Mouse (Mus musculus) lung, embryonic 15.5 days (tissue): ENCODE measurements around the gene Slco3a1. TPM values are rescaled to one million over a fixed set of nuclear protein-coding genes. Genes with fewer than 3 reads are reported as not detected.

Experiments
- ATAC-seq: fragments of 200-750 bp; cut with Nextera tagmentation; 2 replicates; pipeline ENCODE4 v1.8.0; 2017; ENCODE audit warnings: moderate number of reproducible peaks, borderline replicate concordance; ENCODE audit not compliant: low FRiP score, low TSS enrichment; ENCODE audit errors: extremely low read depth
- H3K27ac ChIP-seq: fragments of 300-500 bp; sonication (generic); 2 replicates; pipeline ENCODE4 v1.5.1; 2015; ENCODE audit warnings: moderate library complexity, mild to moderate bottlenecking, inconsistent platforms
- H3K27me3 ChIP-seq: fragments of 300-500 bp; sonication (generic); 2 replicates; pipeline ENCODE4 v1.6.1; 2015; ENCODE audit warnings: inconsistent platforms
- H3K36me3 ChIP-seq: fragments of 300-500 bp; sonication (generic); 2 replicates; pipeline ENCODE4 v1.6.1; 2015; ENCODE audit warnings: inconsistent platforms
- H3K4me1 ChIP-seq: fragments of 300-500 bp; sonication (generic); 2 replicates; pipeline ENCODE4 v1.6.1; 2015; ENCODE audit warnings: inconsistent platforms
- H3K4me2 ChIP-seq: fragments of 300-500 bp; sonication (generic); 2 replicates; pipeline ENCODE4 v1.6.1; 2015; ENCODE audit warnings: inconsistent platforms, mild to moderate bottlenecking, moderate library complexity
- H3K4me3 ChIP-seq: fragments of 300-500 bp; sonication (generic); 2 replicates; pipeline ENCODE4 v1.5.1; 2015; ENCODE audit warnings: mild to moderate bottlenecking, inconsistent platforms
- H3K9ac ChIP-seq: fragments of 300-500 bp; sonication (generic); 2 replicates; pipeline ENCODE4 v1.6.1; 2015; ENCODE audit warnings: inconsistent platforms
- H3K9me3 ChIP-seq: fragments of 300-500 bp; sonication (generic); 2 replicates; pipeline ENCODE4 v1.6.1; 2016; ENCODE audit warnings: inconsistent platforms
- WGBS: fragments of 180-500 bp; shearing (Covaris S2); methylation state at CpG from one replicate; pipeline ENCODE4 v1.1.7; 2015; 5-methylcytosine and 5-hydroxymethylcytosine counted together
- polyA plus RNA-seq: library from polyadenylated mRNA; unstranded; fragments of >200 nt; fragmentation: Nextera tagmentation; extraction: Ambion mirVana; gene quantifications from 2 replicates; pipeline ENCODE4 v1.2.1, GENCODE M21; 2015

Slco3a1 gene
- polyA plus RNA-seq, 1 experiment from 2014 or later, result 8.9 TPM

DNA sequence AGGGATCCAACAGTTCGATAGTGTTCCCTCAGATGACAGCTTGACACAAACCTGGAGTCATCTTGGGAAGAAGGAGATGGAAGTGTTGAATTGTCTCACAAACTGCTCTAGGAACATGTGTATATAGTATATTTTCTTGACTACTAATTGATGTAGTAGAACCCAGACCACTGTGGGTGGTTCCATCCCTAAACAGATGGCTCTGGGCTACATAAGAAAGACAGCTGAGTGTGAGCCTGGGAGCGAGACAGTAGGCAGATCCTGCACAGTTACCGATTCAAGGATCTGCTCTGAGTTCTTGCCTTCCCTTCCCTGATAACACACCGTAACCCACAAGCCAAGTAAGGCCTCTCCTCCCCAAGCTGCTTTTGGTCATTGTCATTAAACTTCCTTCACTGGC lies 28.6 kb downstream of the Slco3a1 start:
- Histone ChIP-seq H3K4me2 (no peak overlapping the region), H3K4me3 (no peak overlapping the region), H3K27ac (no peak overlapping the region), H3K4me1 (peaks cover 17% of the 10 kb centered on the region), H3K9me3 (no peaks in the 10 kb centered on the region), H3K27me3 (no peaks in the 10 kb centered on the region), H3K36me3 (no peaks in the 10 kb centered on the region), H3K9ac (no peak overlapping the region)
- 87% methylated on average over 4 of the region's 4 CpGs for WGBS
- no peak for ATAC-seq

- H3K27me3 ChIP-seq, result no peaks in the 10 kb centered on the region
- H3K4me3 ChIP-seq, result no peak overlapping the region
- no peak for ATAC-seq
- no peak overlapping the region for H3K9ac ChIP-seq
- no peaks in the 10 kb centered on the region for H3K9me3 ChIP-seq
- H3K4me2 ChIP-seq, result no peak overlapping the region
- H3K27ac ChIP-seq, result no peak overlapping the region
- H3K36me3 ChIP-seq, result no peaks in the 10 kb centered on the region
- 65% methylated on average over 2 of the region's 2 CpGs for WGBS
- peaks cover 17% of the 10 kb centered on the region for H3K4me1 ChIP-seq
Observed at GRCm38 (mm10) chr7:74525586-74525985, 29.0 kb downstream of the Slco3a1 start.

DNA sequence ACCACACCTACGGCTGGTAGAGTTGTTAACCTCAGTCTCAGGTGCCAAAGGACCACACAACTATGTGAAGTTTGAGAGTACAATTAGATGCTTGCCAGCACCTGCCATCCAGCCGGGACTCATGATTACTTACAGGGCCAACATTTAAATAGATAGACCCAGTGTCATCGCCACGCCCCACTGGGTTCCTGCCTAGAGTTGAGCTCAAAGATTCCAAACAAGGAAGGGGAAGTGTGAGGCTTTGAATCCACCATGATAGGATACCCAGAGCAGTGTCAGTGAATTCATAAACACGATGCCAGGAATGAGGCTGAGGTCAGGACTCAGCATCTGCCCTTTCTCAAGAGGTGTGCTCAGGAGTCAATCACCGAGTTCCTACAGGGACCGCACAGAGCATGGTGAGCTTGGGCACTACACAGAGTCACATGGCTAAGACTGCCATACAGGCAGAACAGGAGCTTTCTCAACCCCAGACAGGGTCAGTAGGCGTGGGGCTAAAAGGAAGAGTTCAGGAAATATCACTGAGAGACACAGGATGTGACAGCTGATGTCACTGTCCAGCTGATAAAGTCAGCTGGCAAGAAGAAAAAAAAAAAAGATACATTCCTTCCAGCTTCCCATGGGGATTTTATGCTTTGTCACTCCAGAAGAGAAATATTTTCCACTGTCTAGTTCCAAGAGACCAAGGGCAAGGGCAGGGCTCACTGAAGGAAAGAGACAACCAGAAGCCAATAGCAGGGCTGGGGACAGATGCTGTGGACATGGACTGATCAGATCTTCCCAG lies 30.2 kb downstream of the Slco3a1 start:
- no peaks in the 10 kb centered on the region for H3K36me3 ChIP-seq
- H3K9me3 ChIP-seq, result no peaks in the 10 kb centered on the region
- H3K27me3 ChIP-seq, result no peaks in the 10 kb centered on the region
- no peak overlapping the region for H3K4me3 ChIP-seq
- peaks cover 11% of the 10 kb centered on the region for H3K4me1 ChIP-seq
- ATAC-seq, result no peak
- H3K27ac ChIP-seq, result no peak overlapping the region
- WGBS, result 74% methylated on average over 8 of the region's 8 CpGs
- no peak overlapping the region for H3K4me2 ChIP-seq
- no peak overlapping the region for H3K9ac ChIP-seq

GRCm38 (mm10) chr7:74523086-74523485 lies 31.5 kb downstream of the Slco3a1 start:
- no peaks in the 10 kb centered on the region for H3K27me3 ChIP-seq
- no peak for ATAC-seq
- no peak overlapping the region for H3K4me3 ChIP-seq
- H3K4me2 ChIP-seq, result no peak overlapping the region
- no peak overlapping the region for H3K27ac ChIP-seq
- 77% methylated on average over 4 of the region's 4 CpGs for WGBS
- no peaks in the 10 kb centered on the region for H3K36me3 ChIP-seq
- H3K9me3 ChIP-seq, result no peaks in the 10 kb centered on the region
- no peaks in the 10 kb centered on the region for H3K4me1 ChIP-seq
- H3K9ac ChIP-seq, result no peak overlapping the region

GRCm38 (mm10) chr7:74522260-74522659 lies 32.3 kb downstream of the Slco3a1 start:
- no peak overlapping the region for H3K9ac ChIP-seq
- no peak overlapping the region for H3K27ac ChIP-seq
- no peaks in the 10 kb centered on the region for H3K27me3 ChIP-seq
- H3K4me2 ChIP-seq, result no peak overlapping the region
- H3K36me3 ChIP-seq, result no peaks in the 10 kb centered on the region
- no peak for ATAC-seq
- no peaks in the 10 kb centered on the region for H3K9me3 ChIP-seq
- WGBS, result 76% methylated on average over 4 of the region's 4 CpGs
- H3K4me3 ChIP-seq, result no peak overlapping the region
- no peaks in the 10 kb centered on the region for H3K4me1 ChIP-seq

- WGBS, result 32% methylated on average over 6 of the region's 6 CpGs
- no peak for ATAC-seq
Observed at GRCm38 (mm10) chr7:74519386-74519785, 35.2 kb downstream of the Slco3a1 start.

GRCm38 (mm10) chr7:74518776-74519175 lies 35.8 kb downstream of the Slco3a1 start:
- Histone ChIP-seq H3K9ac (no peak overlapping the region), H3K27me3 (no peaks in the 10 kb centered on the region), H3K36me3 (no peaks in the 10 kb centered on the region), H3K27ac (no peak overlapping the region), H3K4me2 (no peak overlapping the region), H3K4me3 (no peak overlapping the region), H3K9me3 (no peaks in the 10 kb centered on the region), H3K4me1 (no peaks in the 10 kb centered on the region)
- ATAC-seq, result no peak
- WGBS, result 93% methylated on average over 1 of the region's 1 CpGs

More at GRCm38 (mm10) chr7:74519386-74519785, 35.2 kb downstream of the Slco3a1 start:
- Histone ChIP-seq H3K27ac (no peak overlapping the region), H3K4me3 (no peak overlapping the region), H3K4me2 (no peak overlapping the region), H3K9me3 (no peaks in the 10 kb centered on the region), H3K4me1 (no peaks in the 10 kb centered on the region), H3K9ac (no peak overlapping the region), H3K36me3 (no peaks in the 10 kb centered on the region), H3K27me3 (no peaks in the 10 kb centered on the region)

- Histone ChIP-seq H3K27ac (no peak overlapping the region), H3K4me2 (no peak overlapping the region), H3K4me3 (no peak overlapping the region), H3K9ac (no peak overlapping the region), H3K36me3 (no peaks in the 10 kb centered on the region), H3K27me3 (no peaks in the 10 kb centered on the region), H3K4me1 (no peaks in the 10 kb centered on the region), H3K9me3 (no peaks in the 10 kb centered on the region)
- no peak for ATAC-seq
- 91% methylated on average over 5 of the region's 5 CpGs for WGBS
Observed at GRCm38 (mm10) chr7:74518255-74518654, 36.3 kb downstream of the Slco3a1 start.

DNA sequence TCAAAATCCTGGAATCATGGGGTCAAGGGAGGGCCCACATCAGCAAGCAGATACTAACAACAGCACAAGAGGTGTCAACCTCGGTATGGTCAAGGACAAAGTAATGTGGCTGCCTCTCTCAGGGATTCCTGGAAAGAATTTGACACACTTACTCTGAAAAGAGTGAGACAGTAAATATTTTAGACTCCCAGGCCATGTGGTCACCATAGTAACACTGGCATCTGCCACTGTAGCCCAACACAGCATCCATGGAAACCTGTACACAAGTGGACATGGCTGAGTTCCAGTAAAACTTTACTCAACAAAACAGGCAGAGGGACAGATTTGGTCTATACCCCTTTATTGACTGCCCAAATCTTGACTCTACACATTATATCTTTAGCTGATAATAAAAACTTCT lies 43.9 kb downstream of the Slco3a1 start:
- Histone ChIP-seq H3K27ac (no peak overlapping the region), H3K9me3 (no peaks in the 10 kb centered on the region), H3K27me3 (no peaks in the 10 kb centered on the region), H3K4me2 (no peak overlapping the region), H3K9ac (no peak overlapping the region), H3K4me3 (no peak overlapping the region), H3K36me3 (no peaks in the 10 kb centered on the region), H3K4me1 (no peaks in the 10 kb centered on the region)
- 52% methylated on average over 1 of the region's 1 CpGs for WGBS
- ATAC-seq, result no peak

DNA sequence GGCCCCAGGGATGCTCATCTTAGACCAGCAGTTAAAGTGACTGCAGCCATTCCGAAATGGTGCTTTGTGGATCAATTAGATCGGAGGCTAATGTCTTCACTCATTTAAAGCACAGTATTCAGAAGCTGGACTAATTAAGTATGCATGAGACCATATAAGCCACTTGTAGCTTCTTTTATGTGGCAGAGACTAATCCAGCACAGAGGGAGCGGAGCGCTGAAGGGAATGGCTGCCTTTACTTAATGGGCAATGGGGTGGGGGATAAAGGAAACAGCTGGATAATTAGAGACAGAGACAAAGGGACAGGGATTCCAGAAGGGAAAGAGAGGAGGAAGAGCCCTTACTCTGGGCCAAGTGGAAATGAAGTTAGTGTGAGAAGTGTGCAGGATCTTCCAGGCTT lies 46.4 kb downstream of the Slco3a1 start:
- Histone ChIP-seq H3K4me1 (no peaks in the 10 kb centered on the region), H3K4me3 (no peak overlapping the region), H3K27me3 (no peaks in the 10 kb centered on the region), H3K9ac (no peak overlapping the region), H3K27ac (no peak overlapping the region), H3K4me2 (no peak overlapping the region), H3K36me3 (no peaks in the 10 kb centered on the region), H3K9me3 (no peaks in the 10 kb centered on the region)
- ATAC-seq, result no peak
- WGBS, result 69% methylated on average over 4 of the region's 4 CpGs

GRCm38 (mm10) chr7:74506856-74507255 lies 47.7 kb downstream of the Slco3a1 start:
- Histone ChIP-seq H3K9ac (no peak overlapping the region), H3K9me3 (no peaks in the 10 kb centered on the region), H3K4me2 (no peak overlapping the region), H3K27me3 (no peaks in the 10 kb centered on the region), H3K36me3 (no peaks in the 10 kb centered on the region), H3K4me1 (no peaks in the 10 kb centered on the region), H3K27ac (no peak overlapping the region), H3K4me3 (no peak overlapping the region)
- no peak for ATAC-seq
- 83% methylated on average over 5 of the region's 5 CpGs for WGBS

DNA sequence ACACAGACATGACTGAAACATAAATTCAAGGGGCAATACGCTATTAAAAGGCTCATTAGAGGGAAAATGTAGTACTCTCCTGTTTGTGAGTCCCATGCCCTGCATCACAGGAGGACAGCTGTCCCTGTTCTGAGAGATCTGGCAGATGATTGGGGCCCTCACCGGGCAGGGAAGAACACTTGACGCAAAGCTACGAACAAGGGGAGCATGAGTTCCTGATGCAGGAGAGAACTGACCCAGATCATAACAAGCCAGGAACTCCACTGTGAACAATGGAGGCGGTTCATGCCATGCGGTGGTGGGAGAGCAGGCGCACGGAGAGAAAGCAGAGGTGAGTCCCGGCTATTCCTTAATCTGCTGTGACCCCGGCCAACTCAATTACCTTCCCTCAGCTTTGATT lies 48.9 kb downstream of the Slco3a1 start:
- no peak overlapping the region for H3K4me3 ChIP-seq
- no peak overlapping the region for H3K9ac ChIP-seq
- no peak for ATAC-seq
- H3K27me3 ChIP-seq, result no peaks in the 10 kb centered on the region
- no peak overlapping the region for H3K4me2 ChIP-seq
- no peaks in the 10 kb centered on the region for H3K36me3 ChIP-seq
- no peaks in the 10 kb centered on the region for H3K9me3 ChIP-seq
- no peak overlapping the region for H3K27ac ChIP-seq
- no peaks in the 10 kb centered on the region; the same call in 1 of the 2 replicates for H3K4me1 ChIP-seq
- 84% methylated on average over 10 of the region's 10 CpGs for WGBS
